Mouse (Mus musculus) embryonic facial prominence, embryonic 14.5 days (tissue): ENCODE measurements around the gene Myo10. TPM values are rescaled to one million over a fixed set of nuclear protein-coding genes. Genes with fewer than 3 reads are reported as not detected.

Source experiments
- ATAC-seq: fragments of 200-750 bp; cut with Nextera tagmentation; 2 replicates; pipeline ENCODE4 v1.8.0; 2017; ENCODE audit warnings: low read depth, moderate number of reproducible peaks, moderate TSS enrichment
- DNase-seq: peaks from one replicate; pipeline ENCODE4 v3.0.0-alpha.2; 2015; ENCODE audit warnings: low spot score
- H3K27ac ChIP-seq: fragments of 300-500 bp; sonication (generic); replicated peaks from 2 replicates; pipeline ENCODE4 v1.5.1; 2014; ENCODE audit warnings: low read depth, mild to moderate bottlenecking, low read length, moderate library complexity
- H3K27me3 ChIP-seq: fragments of 300-500 bp; sonication (generic); replicated peaks from 2 replicates; pipeline ENCODE4 v1.6.1; 2014; ENCODE audit warnings: low read length; ENCODE audit not compliant: control insufficient read depth, insufficient read depth
- H3K36me3 ChIP-seq: fragments of 300-500 bp; sonication (generic); 2 replicates; pipeline ENCODE4 v1.6.1; 2014; ENCODE audit warnings: low read length, mixed read lengths; ENCODE audit not compliant: control insufficient read depth, insufficient read depth
- H3K4me1 ChIP-seq: fragments of 300-500 bp; sonication (generic); 2 replicates; pipeline ENCODE4 v1.6.1; 2014; ENCODE audit warnings: antibody characterized with exemption, low read length; ENCODE audit not compliant: control insufficient read depth, insufficient read depth
- H3K4me2 ChIP-seq: fragments of 300-500 bp; sonication (generic); 2 replicates; pipeline ENCODE4 v1.6.1; 2014; ENCODE audit warnings: low read depth, mild to moderate bottlenecking, low read length, moderate library complexity, mixed read lengths
- H3K4me3 ChIP-seq: fragments of 300-500 bp; sonication (generic); 2 replicates; pipeline ENCODE4 v1.5.1; 2014; ENCODE audit warnings: low read depth, mild to moderate bottlenecking, low read length
- H3K9ac ChIP-seq: fragments of 300-500 bp; sonication (generic); 2 replicates; pipeline ENCODE4 v1.6.1; 2014; ENCODE audit warnings: low read depth, mild to moderate bottlenecking, low read length, moderate library complexity, mixed read lengths
- H3K9me3 ChIP-seq: fragments of 300-500 bp; sonication (generic); 2 replicates; pipeline ENCODE4 v1.6.1; 2016; ENCODE audit warnings: low read length; ENCODE audit not compliant: control insufficient read depth
- WGBS: fragments of 180-500 bp; shearing (Covaris S2); extraction: QIAGEN DNeasy Blood & Tissue Kit; methylation state at CpG from one replicate; pipeline ENCODE4 v1.1.7; 2014; 5-methylcytosine and 5-hydroxymethylcytosine counted together
- polyA plus RNA-seq: library from polyadenylated mRNA; unstranded; fragments of >200 nt; fragmentation: Nextera tagmentation; extraction: Ambion mirVana; gene quantifications from 2 replicates; pipeline ENCODE4 v1.2.1, GENCODE M21; 2014

The Myo10 gene
- polyA plus RNA-seq, 1 experiment from 2014 or later: 41.8 TPM

- no peak overlapping the region for H3K4me3 ChIP-seq
- no peak overlapping the region for H3K4me2 ChIP-seq
- no peaks in the 10 kb centered on the region for H3K4me1 ChIP-seq
- no peaks in the 10 kb centered on the region for H3K27me3 ChIP-seq
- DNase-seq (no peak), ATAC-seq (no peak)
- no peak overlapping the region for H3K9ac ChIP-seq
- peaks cover 91% of the 10 kb centered on the region for H3K36me3 ChIP-seq
- no peak overlapping the region for H3K27ac ChIP-seq
- H3K9me3 ChIP-seq: no peaks in the 10 kb centered on the region
- 92% methylated on average over 9 of the region's 9 CpGs for WGBS
Measured at GRCm38 (mm10) chr15:25806878-25807277, 184.6 kb downstream of the Myo10 start.

GRCm38 (mm10) chr15:25808677-25809460 lies 186.5 kb downstream of the Myo10 start:
- peaks cover 93% of the 10 kb centered on the region for H3K36me3 ChIP-seq
- no peaks in the 10 kb centered on the region for H3K27me3 ChIP-seq
- no peak overlapping the region for H3K4me3 ChIP-seq
- no peak overlapping the region for H3K9ac ChIP-seq
- H3K9me3 ChIP-seq: no peaks in the 10 kb centered on the region
- H3K4me2 ChIP-seq: no peak overlapping the region
- no peak for ATAC-seq
- H3K27ac ChIP-seq: no peak overlapping the region
- WGBS: 88% methylated on average over 20 of the region's 20 CpGs
- no peak for DNase-seq
- H3K4me1 ChIP-seq: no peaks in the 10 kb centered on the region

GRCm38 (mm10) chr15:25809669-25810068 lies 187.3 kb downstream of the Myo10 start:
- peak; percentile 26 for DNase-seq
- H3K36me3 ChIP-seq: peaks cover 92% of the 10 kb centered on the region
- H3K27ac ChIP-seq: no peak overlapping the region
- H3K4me1 ChIP-seq: no peaks in the 10 kb centered on the region
- no peak for ATAC-seq
- no peak overlapping the region for H3K4me2 ChIP-seq
- no peak overlapping the region for H3K4me3 ChIP-seq
- 89% methylated on average over 6 of the region's 6 CpGs for WGBS
- H3K9me3 ChIP-seq: no peaks in the 10 kb centered on the region
- no peaks in the 10 kb centered on the region for H3K27me3 ChIP-seq
- H3K9ac ChIP-seq: no peak overlapping the region

- Histone ChIP-seq H3K27me3 (no peaks in the 10 kb centered on the region), H3K9ac (no peak overlapping the region), H3K4me1 (no peaks in the 10 kb centered on the region), H3K4me3 (no peak overlapping the region), H3K4me2 (no peak overlapping the region), H3K36me3 (peaks cover 85% of the 10 kb centered on the region), H3K9me3 (peaks cover 11% of the 10 kb centered on the region), H3K27ac (no peak overlapping the region)
- WGBS: 84% methylated on average over 11 of the region's 11 CpGs
- DNase-seq (no peak), ATAC-seq (no peak)
Measured at GRCm38 (mm10) chr15:25811834-25812250, 189.5 kb downstream of the Myo10 start.

GRCm38 (mm10) chr15:25812479-25812878 lies 190.2 kb downstream of the Myo10 start:
- ATAC-seq (no peak), DNase-seq (no peak)
- Histone ChIP-seq H3K9ac (no peak overlapping the region), H3K4me3 (no peak overlapping the region), H3K36me3 (peaks cover 79% of the 10 kb centered on the region), H3K9me3 (peaks cover 11% of the 10 kb centered on the region), H3K27me3 (no peaks in the 10 kb centered on the region), H3K4me1 (no peaks in the 10 kb centered on the region), H3K27ac (no peak overlapping the region), H3K4me2 (no peak overlapping the region)
- 73% methylated on average over 12 of the region's 12 CpGs for WGBS

GRCm38 (mm10) chr15:25814535-25814934 lies 192.2 kb downstream of the Myo10 start:
- Histone ChIP-seq H3K27me3 (no peaks in the 10 kb centered on the region), H3K36me3 (peaks cover 62% of the 10 kb centered on the region), H3K4me1 (no peaks in the 10 kb centered on the region), H3K9me3 (peaks cover 17% of the 10 kb centered on the region), H3K4me2 (no peak overlapping the region), H3K4me3 (no peak overlapping the region), H3K9ac (no peak overlapping the region), H3K27ac (no peak overlapping the region)
- no peak for DNase-seq
- no peak for ATAC-seq
- WGBS: 89% methylated on average over 3 of the region's 3 CpGs

- Histone ChIP-seq H3K4me2 (no peak overlapping the region), H3K9me3 (peaks cover 31% of the 10 kb centered on the region), H3K4me3 (no peak overlapping the region), H3K9ac (no peak overlapping the region), H3K4me1 (no peaks in the 10 kb centered on the region), H3K36me3 (peaks cover 36% of the 10 kb centered on the region), H3K27ac (no peak overlapping the region), H3K27me3 (no peaks in the 10 kb centered on the region)
- 85% methylated on average over 2 of the region's 2 CpGs for WGBS
- ATAC-seq: no peak
- DNase-seq: no peak
Measured at GRCm38 (mm10) chr15:25817191-25817590, 194.9 kb downstream of the Myo10 start.

GRCm38 (mm10) chr15:25821981-25822380 lies 199.7 kb downstream of the Myo10 start:
- H3K27me3 ChIP-seq: no peaks in the 10 kb centered on the region
- no peak overlapping the region for H3K4me3 ChIP-seq
- peaks cover 20% of the 10 kb centered on the region; the same call in 1 of the 2 replicates for H3K9me3 ChIP-seq
- H3K4me2 ChIP-seq: no peak overlapping the region
- H3K9ac ChIP-seq: no peak overlapping the region
- H3K4me1 ChIP-seq: no peaks in the 10 kb centered on the region
- H3K36me3 ChIP-seq: no peaks in the 10 kb centered on the region
- no peak overlapping the region for H3K27ac ChIP-seq
- DNase-seq (no peak), ATAC-seq (no peak)

GRCm38 (mm10) chr15:25822656-25823055 lies 200.3 kb downstream of the Myo10 start:
- peaks cover 20% of the 10 kb centered on the region; the same call in 1 of the 2 replicates for H3K9me3 ChIP-seq
- ATAC-seq (no peak), DNase-seq (no peak)
- H3K27me3 ChIP-seq: no peaks in the 10 kb centered on the region
- WGBS: 52% methylated on average over 3 of the region's 3 CpGs
- no peak overlapping the region for H3K4me2 ChIP-seq
- H3K4me1 ChIP-seq: no peaks in the 10 kb centered on the region
- no peak overlapping the region for H3K27ac ChIP-seq
- no peak overlapping the region for H3K9ac ChIP-seq
- H3K4me3 ChIP-seq: no peak overlapping the region
- H3K36me3 ChIP-seq: no peaks in the 10 kb centered on the region
